Mouse (Mus musculus) ES-Bruce4 (cell line): ENCODE measurements around the gene Stx5a.

Experiments used
- CTCF ChIP-seq: IDR thresholded peaks from one replicate; pipeline ENCODE4 v1.8.1; 2011; ENCODE audit warnings: low read depth, low read length
- POLR2A ChIP-seq: IDR thresholded peaks from one replicate; pipeline ENCODE4 v1.8.1; 2011; ENCODE audit warnings: low read length; ENCODE audit not compliant: insufficient read depth

DNA sequence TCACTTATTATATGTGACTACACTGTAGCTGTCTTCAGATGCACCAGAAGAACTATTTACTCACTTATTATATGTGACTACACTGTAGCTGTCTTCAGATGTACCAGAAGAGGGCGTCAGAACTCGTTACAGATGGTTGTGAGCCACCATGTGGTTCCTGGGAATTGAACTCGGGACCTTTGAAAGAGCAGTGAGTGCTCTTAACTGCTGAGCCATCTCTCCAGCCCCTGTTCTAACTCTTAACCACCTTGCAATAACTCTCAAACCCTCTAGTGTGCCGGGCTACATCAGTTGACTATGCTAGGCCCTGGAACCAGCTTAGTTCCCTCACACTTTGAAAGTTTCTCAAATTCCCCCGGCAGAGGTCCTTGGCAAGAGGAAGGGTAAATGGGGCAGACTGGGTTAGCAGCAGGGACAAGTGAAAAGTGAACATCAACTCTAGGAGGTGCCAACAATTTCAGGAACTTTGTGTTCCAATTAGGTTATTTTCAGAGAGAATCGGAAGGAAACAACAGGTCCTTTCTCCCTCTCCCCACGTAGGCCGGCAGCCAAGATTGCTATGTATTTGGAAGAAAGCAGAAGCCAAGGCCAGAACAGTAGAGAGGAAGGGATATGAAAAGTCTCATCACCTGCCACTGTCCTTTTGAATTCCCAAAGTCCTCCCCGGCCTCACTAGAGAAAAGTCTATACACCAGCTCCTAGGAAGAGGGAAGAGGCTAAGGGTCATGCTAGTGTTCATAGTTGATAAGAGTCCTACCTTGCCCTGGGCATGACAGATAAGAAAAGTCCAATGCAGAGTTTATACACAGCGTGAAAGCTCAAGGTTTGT lies 26.3 kb upstream of the Stx5a start:
- TF ChIP-seq POLR2A (no peak), CTCF (no peak)
